Mouse (Mus musculus) stomach, embryonic 15.5 days (tissue): ENCODE data around the gene Gemin2. TPM values are rescaled to one million over a fixed set of nuclear protein-coding genes. Genes with fewer than 3 reads are reported as not detected.

Experiments
- polyA plus RNA-seq: library from polyadenylated mRNA; unstranded; fragments of >200 nt; fragmentation: Nextera tagmentation; extraction: Ambion mirVana; gene quantifications from 2 replicates; pipeline ENCODE4 v1.2.1, GENCODE M21; 2015

Gene Gemin2
- polyA plus RNA-seq, 1 experiment from 2014 or later, result 24.2 TPM

Other genes with a start within 250 kb of the Gemin2 start
- gene Sec23a, start 1.4 kb upstream of the Gemin2 start, polyA plus RNA-seq, result 63.7 and 68.6 TPM in 2 replicates
- 91.5 and 92.2 TPM in 2 replicates for gene Trappc6b, start 48.1 kb downstream of the Gemin2 start, polyA plus RNA-seq
- 112 and 113 TPM in 2 replicates for gene Pnn, start 53.5 kb downstream of the Gemin2 start, polyA plus RNA-seq
- 80.9 and 82.1 TPM in 2 replicates for gene Mia2, start 82.4 kb downstream of the Gemin2 start, polyA plus RNA-seq
- gene Fbxo33, start 206.3 kb downstream of the Gemin2 start, polyA plus RNA-seq, result 8.2 and 9.1 TPM in 2 replicates